Mouse (Mus musculus) kidney, postnatal 36 days (tissue): ENCODE results near the gene Fbxl7.

Experiments
- DNase-seq, 2 experiments: peaks; one replicate each; pipeline ENCODE4 v3.0.0; 2021 to 2022; ENCODE audit warnings: mixed read lengths in 2 of 2

The Fbxl7 gene

DNA sequence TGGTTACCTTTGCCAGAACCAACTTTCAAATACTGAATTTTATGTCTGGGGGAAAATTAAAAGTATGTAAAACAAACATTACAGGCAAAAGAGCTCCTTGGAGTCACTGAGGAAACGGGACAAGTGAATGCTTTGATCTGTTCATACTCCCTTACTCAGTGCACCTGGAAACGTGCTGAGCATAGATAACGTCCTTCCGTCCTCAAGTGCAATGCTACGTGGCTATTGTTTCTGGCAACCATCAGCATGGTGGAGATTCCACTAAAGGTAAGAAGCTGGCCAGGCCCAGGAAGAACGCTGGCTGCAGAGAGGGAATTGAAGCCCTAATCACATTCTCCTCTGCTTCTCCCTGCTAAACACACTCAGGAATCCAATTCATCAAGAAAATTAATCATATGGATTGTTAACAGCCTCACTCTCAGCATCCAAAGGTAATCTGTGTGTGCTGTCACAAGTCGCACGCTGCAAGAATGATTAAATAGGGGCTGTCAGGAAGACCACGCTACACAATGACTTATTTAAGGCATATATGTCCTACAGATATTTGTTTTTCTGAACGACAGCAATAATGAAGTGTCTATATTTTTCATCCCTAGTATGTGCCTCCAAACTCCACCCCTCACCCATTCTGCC lies 206.8 kb downstream of the Fbxl7 start:
- no peak for DNase-seq

DNA sequence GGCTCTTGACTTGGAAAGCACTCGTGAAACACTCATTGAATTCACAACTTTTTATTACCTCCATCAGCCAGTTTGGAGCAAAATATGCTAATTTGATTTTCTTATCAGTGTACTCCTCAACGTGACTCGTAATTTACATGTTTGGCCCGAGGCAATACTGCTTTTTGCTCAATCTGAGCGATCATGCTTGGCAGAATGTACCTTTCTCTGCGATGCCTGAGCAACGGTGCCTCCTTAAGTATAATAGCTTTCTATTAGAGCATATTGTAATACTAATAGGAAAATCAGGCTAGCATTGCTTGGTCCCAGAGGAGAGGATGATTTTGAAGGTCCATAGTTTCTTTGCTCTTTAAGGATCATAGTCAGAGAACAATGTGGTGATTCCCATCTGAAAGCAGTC lies 207.7 kb downstream of the Fbxl7 start:
- peak in 1 of 2 experiments; percentile 4 for DNase-seq

DNA sequence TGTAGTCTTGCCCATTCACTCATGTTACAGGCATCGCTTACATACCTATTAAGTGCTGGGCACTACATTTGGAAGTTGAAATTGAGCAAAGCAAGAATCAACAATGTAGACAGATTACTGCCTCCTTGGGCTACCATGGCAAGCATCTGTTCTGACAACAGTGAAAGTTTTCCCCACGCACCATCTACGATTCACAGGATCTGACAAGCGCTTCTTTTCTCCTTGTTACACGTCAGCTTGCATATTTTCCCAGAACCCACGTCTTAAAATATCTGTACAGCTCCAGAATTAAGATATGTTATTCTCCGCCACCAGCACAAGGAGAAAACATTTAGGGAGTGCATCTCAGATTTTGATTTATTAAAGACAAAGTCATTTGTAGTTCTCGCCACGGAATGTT lies 213.1 kb downstream of the Fbxl7 start:
- DNase-seq: no peak

DNA sequence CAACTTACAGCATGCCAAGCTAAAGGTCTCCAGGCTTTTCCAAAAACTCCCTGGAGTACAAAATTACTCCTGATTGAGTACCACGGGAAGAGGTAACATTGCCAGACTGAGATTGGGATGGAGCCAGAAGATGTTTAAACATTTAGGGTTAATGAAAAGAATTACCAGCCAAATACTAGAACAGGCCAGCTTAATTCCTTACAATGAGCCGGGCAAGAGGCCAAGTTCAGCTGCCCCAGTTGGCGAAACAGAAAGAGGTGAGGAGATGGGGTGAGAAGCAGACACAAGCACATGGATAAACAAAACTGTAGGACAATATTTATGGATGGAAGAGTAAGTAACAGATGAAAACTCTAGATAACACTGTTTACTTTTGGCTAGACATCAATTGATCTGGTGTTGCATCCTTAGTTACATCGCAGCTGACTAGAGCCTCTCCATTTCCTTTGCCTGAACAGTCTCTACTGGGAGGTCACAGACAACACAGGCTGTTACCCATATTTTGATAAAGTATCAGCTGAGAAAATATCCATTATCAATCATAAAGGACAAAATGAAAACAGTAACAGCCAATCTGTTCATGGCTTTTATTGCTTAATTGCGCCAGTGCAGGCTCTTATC lies 222.0 kb downstream of the Fbxl7 start:
- peak in 1 of 2 experiments; percentile 60 for DNase-seq

- DNase-seq: no peak
Measured at GRCm38 (mm10) chr15:26654988-26655387, 240.4 kb downstream of the Fbxl7 start.

DNA sequence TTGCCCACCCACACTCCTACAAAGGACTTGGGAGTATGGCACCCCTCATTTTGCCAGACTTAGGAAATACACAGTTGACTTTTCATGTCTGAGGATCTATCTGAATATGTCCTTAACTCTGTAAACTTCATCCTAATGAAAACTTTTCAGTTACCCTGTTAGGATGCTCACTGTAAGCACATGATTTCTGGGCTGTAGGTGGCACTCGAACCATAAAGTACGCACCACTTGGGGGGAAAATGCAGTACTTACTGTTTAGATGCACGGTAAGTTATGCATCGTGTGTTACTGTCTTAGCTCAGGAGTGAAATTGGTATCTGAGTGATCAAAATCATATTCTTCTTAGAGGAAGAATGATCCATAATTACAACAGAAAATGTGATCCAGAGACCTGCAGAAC lies 252.8 kb downstream of the Fbxl7 start:
- no peak for DNase-seq

DNA sequence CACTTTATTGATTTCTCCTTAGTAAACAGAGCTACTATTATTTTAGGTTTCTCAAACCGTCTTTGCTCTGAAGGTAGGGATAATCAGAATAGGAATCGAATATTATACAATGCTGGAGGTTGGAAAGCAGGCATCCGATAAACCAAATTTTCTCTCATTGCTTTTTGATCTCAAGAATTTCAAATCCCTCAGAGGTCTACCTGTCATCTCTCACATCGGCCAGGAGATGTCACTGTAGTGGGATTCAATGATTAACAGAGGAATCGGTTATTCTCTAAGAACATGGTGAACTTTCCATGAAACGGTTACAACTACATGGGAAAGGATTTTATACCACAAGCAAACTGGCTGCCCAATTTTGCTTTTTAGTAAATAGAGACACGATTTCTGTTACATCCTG lies 255.7 kb downstream of the Fbxl7 start:
- peak; percentile 3 to 23 for DNase-seq

GRCm38 (mm10) chr15:26635591-26635990 lies 259.8 kb downstream of the Fbxl7 start:
- no peak for DNase-seq

DNA sequence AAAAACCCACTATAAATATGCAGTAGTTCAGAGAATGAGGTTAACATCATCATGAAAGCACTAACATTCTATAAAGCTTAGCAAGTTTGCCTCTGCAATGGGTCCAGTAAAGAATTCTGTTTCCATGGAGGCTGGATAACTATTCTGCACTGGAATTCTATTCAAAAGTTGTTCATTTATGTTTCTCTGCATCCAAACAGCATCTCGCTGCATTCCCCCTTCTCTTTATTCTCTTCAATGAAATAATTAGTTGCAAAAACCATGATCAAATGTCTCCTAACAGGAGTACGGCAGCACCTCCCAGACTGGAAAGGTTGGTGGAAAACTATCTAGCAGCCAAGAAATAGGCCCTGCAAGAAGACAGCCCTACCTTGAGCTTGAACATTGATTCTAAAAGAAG lies 267.2 kb downstream of the Fbxl7 start:
- DNase-seq: no peak

DNA sequence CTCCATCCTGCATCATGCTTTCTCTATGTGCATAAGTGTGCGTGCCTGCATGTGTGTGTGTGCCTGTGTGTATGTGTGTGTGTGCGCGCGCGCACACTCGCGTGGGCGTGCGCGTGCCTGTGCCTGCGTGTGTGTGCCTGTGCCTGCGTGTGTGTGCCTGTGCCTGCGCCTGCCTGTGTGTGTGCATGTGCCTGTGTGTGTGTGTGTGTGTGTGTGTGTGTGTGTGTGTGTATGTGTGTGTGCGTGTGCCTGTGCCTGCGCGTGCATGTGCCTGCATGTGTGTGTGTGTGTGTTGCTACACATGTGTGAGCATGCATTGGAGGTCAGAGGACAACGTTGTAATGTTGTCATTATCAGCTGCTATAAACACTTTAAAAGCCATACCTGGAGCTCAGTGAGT lies 272.1 kb downstream of the Fbxl7 start:
- DNase-seq: no peak

GRCm38 (mm10) chr15:26620279-26620678 lies 275.1 kb downstream of the Fbxl7 start:
- DNase-seq: peak; percentile 54 to 77

GRCm38 (mm10) chr15:26619221-26619620 lies 276.2 kb downstream of the Fbxl7 start:
- DNase-seq: peak; percentile 27 to 58

DNA sequence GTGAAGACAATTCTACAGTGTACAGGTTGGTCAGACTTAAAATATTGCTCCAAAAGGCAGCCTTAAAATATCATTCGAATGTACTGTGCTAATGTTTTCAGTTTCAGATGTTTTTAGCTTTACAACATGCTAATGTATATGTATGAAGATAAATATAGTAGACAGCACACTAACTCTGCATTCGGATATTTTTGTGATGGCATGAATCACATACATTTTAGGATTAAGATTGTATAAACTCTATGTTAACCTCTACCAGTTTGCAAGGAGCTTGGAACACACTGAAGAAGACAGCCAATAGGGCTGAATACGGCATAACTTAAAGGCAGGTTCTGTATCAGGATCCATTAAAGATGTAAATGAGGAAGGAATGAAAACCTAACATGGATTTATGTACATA lies 299.1 kb downstream of the Fbxl7 start:
- no peak for DNase-seq

- DNase-seq: no peak
Measured at GRCm38 (mm10) chr15:26579947-26580709, 315.3 kb downstream of the Fbxl7 start.

DNA sequence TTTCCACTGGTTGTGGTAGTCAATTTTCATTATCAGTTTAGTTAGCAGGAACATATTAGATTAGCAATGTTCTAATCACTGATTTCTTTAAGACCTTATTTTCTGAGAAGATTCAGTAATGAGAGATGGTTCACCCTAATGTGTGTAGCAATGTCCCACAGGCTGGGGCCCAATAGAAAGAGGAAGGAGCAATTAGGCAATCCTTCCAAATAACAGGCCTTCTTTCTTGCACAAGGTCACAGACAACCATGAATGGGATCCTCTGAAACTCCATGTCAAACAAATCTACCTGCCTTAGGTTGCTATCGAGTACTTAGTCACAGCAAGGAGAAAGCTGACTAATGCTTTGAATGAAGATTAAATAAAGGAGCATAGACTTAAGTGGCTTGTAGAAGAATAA lies 316.9 kb downstream of the Fbxl7 start:
- DNase-seq: no peak

GRCm38 (mm10) chr15:26566076-26566475 lies 329.3 kb downstream of the Fbxl7 start:
- DNase-seq: no peak

GRCm38 (mm10) chr15:26553620-26554019 lies 341.8 kb downstream of the Fbxl7 start:
- no peak for DNase-seq

DNA sequence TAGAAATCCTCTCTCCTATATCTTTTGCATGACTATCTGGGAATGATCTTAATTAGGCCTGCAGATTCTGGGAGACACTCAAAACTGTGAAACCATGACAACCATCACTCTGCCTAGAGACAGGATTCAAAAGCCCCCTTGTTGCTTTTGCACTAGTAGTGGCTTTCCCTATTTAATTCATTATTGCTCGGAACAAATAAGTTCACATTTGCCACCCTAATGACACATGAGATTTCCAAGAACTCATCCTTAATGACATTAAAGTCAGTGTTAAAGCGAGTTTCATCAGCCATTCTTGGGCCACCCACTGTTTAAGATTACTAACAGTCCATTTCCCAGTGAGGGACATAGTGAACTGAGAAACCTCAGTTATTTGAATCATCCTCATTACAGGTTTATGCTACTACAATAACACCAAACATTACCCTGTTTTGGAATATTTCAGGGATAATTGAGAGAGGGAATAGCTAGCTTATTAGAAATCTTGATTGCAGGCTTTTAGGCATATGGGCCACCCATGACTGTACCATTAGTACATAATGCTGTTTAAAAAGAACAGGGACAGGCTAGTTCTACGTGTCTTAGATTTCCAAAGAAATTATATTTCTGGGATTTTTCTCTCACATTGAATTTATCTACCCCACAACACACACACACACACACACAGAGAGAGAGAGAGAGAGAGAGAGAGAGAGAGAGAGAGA lies 361.2 kb downstream of the Fbxl7 start:
- DNase-seq: no peak

GRCm38 (mm10) chr15:26519220-26519631 lies 376.2 kb downstream of the Fbxl7 start:
- DNase-seq: no peak

DNA sequence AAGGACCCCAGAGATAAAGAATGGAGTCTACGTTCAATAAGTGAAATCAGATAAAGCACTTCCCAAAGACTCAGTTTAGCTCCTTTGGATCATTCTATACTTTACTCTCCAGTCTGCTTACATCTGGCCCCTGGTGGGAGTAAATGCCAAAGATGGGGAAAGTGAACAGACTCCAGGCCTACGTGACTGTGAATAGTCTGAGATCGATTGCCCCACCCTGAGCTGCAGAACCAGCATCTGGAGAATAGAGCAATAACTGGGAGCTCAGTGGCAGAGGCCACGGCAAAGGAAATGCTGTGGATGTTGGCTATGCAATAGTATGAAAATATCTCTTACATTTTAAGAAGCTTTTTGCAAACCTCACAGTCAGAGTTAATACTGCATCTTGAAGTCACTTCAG lies 394.4 kb downstream of the Fbxl7 start:
- no peak for DNase-seq
